Mouse (Mus musculus) myocyte (in vitro differentiated cells): Measurements from ENCODE around the gene 1810010D01Rik.

Experiments used
- CEBPB ChIP-seq: IDR thresholded peaks from 2 replicates; pipeline ENCODE4 v1.6.1; 2011; ENCODE audit warnings: mild to moderate bottlenecking, moderate library complexity; ENCODE audit not compliant: poor library complexity, insufficient read depth, severe bottlenecking
- E2F4 ChIP-seq: IDR thresholded peaks from one replicate; pipeline ENCODE4 v1.6.1; 2011; ENCODE audit warnings: mild to moderate bottlenecking, control low read depth, moderate library complexity; ENCODE audit not compliant: insufficient read depth
- MAX ChIP-seq: IDR thresholded peaks from one replicate; pipeline ENCODE4 v1.6.1; 2011; ENCODE audit warnings: low read depth, mild to moderate bottlenecking, control low read depth
- MYOD1 ChIP-seq, 3 experiments: IDR thresholded peaks; one replicate each; pipeline ENCODE4 v1.6.1; 2011; ENCODE audit warnings: control low read depth in 2 of 3, low read depth in 2 of 3, mild to moderate bottlenecking in 2 of 3, moderate library complexity in 1 of 3; ENCODE audit not compliant: insufficient read length in 2 of 3, control insufficient read depth in 1 of 3
- POLR2A ChIP-seq: IDR thresholded peaks from one replicate; pipeline ENCODE4 v1.6.1; 2011; ENCODE audit warnings: low read depth, mild to moderate bottlenecking, control low read depth, moderate library complexity; ENCODE audit not compliant: insufficient read length
- POLR2AphosphoS2 ChIP-seq: IDR thresholded peaks from one replicate; pipeline ENCODE4 v1.6.1; 2011; ENCODE audit warnings: low read depth, control low read depth; ENCODE audit not compliant: insufficient read length
- REST ChIP-seq: IDR thresholded peaks from one replicate; pipeline ENCODE4 v1.6.1; 2011; ENCODE audit warnings: mild to moderate bottlenecking, control low read depth, moderate library complexity; ENCODE audit not compliant: insufficient read depth, insufficient read length
- TCF12 ChIP-seq: IDR thresholded peaks from one replicate; pipeline ENCODE4 v1.6.1; 2011; ENCODE audit warnings: mild to moderate bottlenecking, control low read depth; ENCODE audit not compliant: poor library complexity, insufficient read depth, severe bottlenecking
- TCF3 ChIP-seq: IDR thresholded peaks from one replicate; pipeline ENCODE4 v1.6.1; 2011; ENCODE audit warnings: low read depth, control low read depth; ENCODE audit not compliant: insufficient read length

DNA sequence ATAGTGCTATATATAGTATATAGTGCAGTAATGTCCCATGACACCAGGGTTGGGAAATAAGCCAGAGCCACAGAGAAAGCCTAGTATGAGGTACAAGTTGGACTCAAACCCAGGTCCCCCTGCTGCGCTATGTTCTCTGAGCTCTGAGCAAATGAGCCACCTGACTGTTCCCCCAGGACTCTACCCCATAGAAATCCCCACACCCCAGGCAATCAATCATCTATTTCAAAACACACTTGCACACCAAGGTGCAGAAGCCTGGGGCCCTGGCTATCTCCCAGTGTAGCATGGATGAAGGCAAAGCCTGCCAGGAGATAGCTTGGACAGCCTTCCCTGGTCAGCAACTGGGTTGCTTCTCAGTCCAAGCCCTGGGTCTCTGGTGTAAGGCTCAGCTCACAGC is 48.2 kb upstream of the 1810010D01Rik start:
- TF ChIP-seq POLR2A, result no peak
- TF ChIP-seq POLR2AphosphoS2, result no peak
- TF ChIP-seq CEBPB, result no peak
- TF ChIP-seq E2F4, result no peak
- TF ChIP-seq MYOD1 (IDR thresholded peaks at IDR 0.05; ENCODE audit: control insufficient read depth in 1 of 3, insufficient read length in 2 of 3, low read depth in 2 of 3), result no peak
- TF ChIP-seq TCF3, result no peak
- TF ChIP-seq MAX, result no peak
- TF ChIP-seq TCF12, result no peak
- no peak for TF ChIP-seq REST
